Mouse (Mus musculus) kidney, embryonic 16.5 days (tissue): ENCODE results near the gene Gm10320. TPM values are rescaled to one million over a fixed set of nuclear protein-coding genes. Genes with fewer than 3 reads are reported as not detected.

Source experiments
- ATAC-seq: fragments of 200-750 bp; cut with Nextera tagmentation; 2 replicates; pipeline ENCODE4 v1.8.0; 2017; ENCODE audit warnings: moderate TSS enrichment; ENCODE audit not compliant: low FRiP score, low TSS enrichment
- H3K27ac ChIP-seq: fragments of 300-500 bp; sonication (generic); 2 replicates; pipeline ENCODE4 v1.5.1; 2014; ENCODE audit warnings: low read length
- H3K27me3 ChIP-seq: fragments of 300-500 bp; sonication (generic); 2 replicates; pipeline ENCODE4 v1.6.1; 2014; ENCODE audit warnings: low read length, control low read depth, mixed read lengths; ENCODE audit not compliant: insufficient read depth
- H3K36me3 ChIP-seq: fragments of 300-500 bp; sonication (generic); 2 replicates; pipeline ENCODE4 v1.6.1; 2014; ENCODE audit warnings: low read length, control low read depth, mixed read lengths; ENCODE audit not compliant: insufficient read depth
- H3K4me1 ChIP-seq: fragments of 300-500 bp; sonication (generic); 2 replicates; pipeline ENCODE4 v1.6.1; 2014; ENCODE audit warnings: low read length, control low read depth, mixed read lengths; ENCODE audit not compliant: insufficient read depth
- H3K4me2 ChIP-seq: fragments of 300-500 bp; sonication (generic); replicated peaks from 2 replicates; pipeline ENCODE4 v1.6.1; 2014; ENCODE audit warnings: low read depth, low read length
- H3K4me3 ChIP-seq: fragments of 300-500 bp; sonication (generic); 2 replicates; pipeline ENCODE4 v1.5.1; 2014; ENCODE audit warnings: mild to moderate bottlenecking, low read length
- H3K9ac ChIP-seq: fragments of 300-500 bp; sonication (generic); replicated peaks from 2 replicates; pipeline ENCODE4 v1.6.1; 2014; ENCODE audit warnings: low read length
- H3K9me3 ChIP-seq: fragments of 300-500 bp; sonication (generic); 2 replicates; pipeline ENCODE4 v1.6.1; 2016; ENCODE audit warnings: low read length, control low read depth
- WGBS: fragments of 180-500 bp; shearing (Covaris S2); extraction: QIAGEN DNeasy Blood & Tissue Kit; methylation state at CpG from one replicate; pipeline ENCODE4 v1.1.7; 2014; 5-methylcytosine and 5-hydroxymethylcytosine counted together
- polyA plus RNA-seq: library from polyadenylated mRNA; unstranded; fragments of >200 nt; fragmentation: Nextera tagmentation; extraction: Ambion mirVana; gene quantifications from 2 replicates; pipeline ENCODE4 v1.2.1, GENCODE M21; 2015

Gene Gm10320
- polyA plus RNA-seq, 1 experiment from 2014 or later, result 1.8 TPM

GRCm38 (mm10) chr13:98453146-98453545 lies 38.7 kb downstream of the Gm10320 start:
- H3K4me3 ChIP-seq, result no peak overlapping the region
- H3K36me3 ChIP-seq, result no peaks in the 10 kb centered on the region
- WGBS, result 58% methylated on average over 4 of the region's 4 CpGs
- no peaks in the 10 kb centered on the region for H3K27me3 ChIP-seq
- no peak overlapping the region for H3K4me2 ChIP-seq
- H3K9ac ChIP-seq, result no peak overlapping the region
- H3K9me3 ChIP-seq, result peaks cover 9% of the 10 kb centered on the region
- no peaks in the 10 kb centered on the region for H3K4me1 ChIP-seq
- H3K27ac ChIP-seq, result no peak overlapping the region
- no peak for ATAC-seq

- H3K36me3 ChIP-seq, result no peaks in the 10 kb centered on the region
Observed at GRCm38 (mm10) chr13:98448696-98449095, 43.1 kb downstream of the Gm10320 start.

GRCm38 (mm10) chr13:98447741-98448140 lies 44.1 kb downstream of the Gm10320 start:
- H3K9me3 ChIP-seq, result peaks cover 9% of the 10 kb centered on the region
- 90% methylated on average over 6 of the region's 6 CpGs for WGBS
- no peaks in the 10 kb centered on the region for H3K4me1 ChIP-seq
- no peak for ATAC-seq
- no peak overlapping the region for H3K27ac ChIP-seq
- H3K4me3 ChIP-seq, result no peak overlapping the region
- H3K4me2 ChIP-seq, result no peak overlapping the region
- H3K9ac ChIP-seq, result no peak overlapping the region
- H3K27me3 ChIP-seq, result no peaks in the 10 kb centered on the region
- H3K36me3 ChIP-seq, result no peaks in the 10 kb centered on the region

More at GRCm38 (mm10) chr13:98448696-98449095, 43.1 kb downstream of the Gm10320 start:
- Histone ChIP-seq H3K4me2 (no peak overlapping the region), H3K27ac (no peak overlapping the region), H3K4me3 (no peak overlapping the region), H3K27me3 (no peaks in the 10 kb centered on the region), H3K9ac (no peak overlapping the region), H3K9me3 (peaks cover 9% of the 10 kb centered on the region), H3K4me1 (no peaks in the 10 kb centered on the region)
- ATAC-seq, result no peak

DNA sequence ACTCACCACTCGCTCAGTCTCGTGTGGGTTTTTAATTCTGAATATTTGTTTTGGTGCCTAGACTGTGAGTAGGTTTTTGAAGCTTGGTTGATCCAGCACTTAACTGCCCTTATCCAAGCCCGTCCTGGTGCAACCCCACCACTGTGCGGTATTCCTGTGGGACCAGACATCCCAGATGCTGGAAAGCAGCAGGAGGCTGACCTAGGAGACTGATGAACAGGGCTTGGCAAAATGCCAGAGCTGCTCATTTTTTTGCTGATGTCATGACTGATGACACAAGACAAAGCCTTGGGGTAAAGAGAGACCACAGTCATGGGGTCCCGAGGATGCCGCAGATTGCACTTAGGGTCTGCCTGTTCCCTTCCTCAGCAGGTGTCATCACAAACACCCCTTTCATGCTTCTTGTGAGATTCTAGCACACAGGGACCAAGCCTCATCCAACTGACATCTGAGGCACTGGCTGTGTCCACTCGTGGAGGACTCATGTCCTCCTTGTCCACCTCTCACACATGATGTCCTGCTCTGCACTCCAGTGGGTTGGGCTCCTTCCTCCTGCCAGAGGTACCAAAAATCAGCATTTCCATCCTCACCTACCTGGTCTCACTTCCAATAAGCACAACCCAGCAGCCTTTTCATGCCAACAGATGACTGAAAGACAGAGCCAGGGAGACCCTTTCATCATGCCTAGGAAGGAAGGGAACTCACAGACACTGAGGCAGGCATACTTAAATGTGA lies 46.2 kb downstream of the Gm10320 start:
- no peak overlapping the region for H3K4me3 ChIP-seq
- 83% methylated on average over 7 of the region's 7 CpGs for WGBS
- no peaks in the 10 kb centered on the region for H3K36me3 ChIP-seq
- H3K4me1 ChIP-seq, result 0 out of 2 replicates have a peak, but pooled peaks cover 4% of the 10 kb centered on the region
- no peak overlapping the region for H3K9ac ChIP-seq
- H3K27ac ChIP-seq, result no peak overlapping the region
- no peak overlapping the region for H3K4me2 ChIP-seq
- ATAC-seq, result no peak
- H3K9me3 ChIP-seq, result 0 out of 2 replicates have a peak, but pooled peaks cover 3% of the 10 kb centered on the region
- no peaks in the 10 kb centered on the region for H3K27me3 ChIP-seq

DNA sequence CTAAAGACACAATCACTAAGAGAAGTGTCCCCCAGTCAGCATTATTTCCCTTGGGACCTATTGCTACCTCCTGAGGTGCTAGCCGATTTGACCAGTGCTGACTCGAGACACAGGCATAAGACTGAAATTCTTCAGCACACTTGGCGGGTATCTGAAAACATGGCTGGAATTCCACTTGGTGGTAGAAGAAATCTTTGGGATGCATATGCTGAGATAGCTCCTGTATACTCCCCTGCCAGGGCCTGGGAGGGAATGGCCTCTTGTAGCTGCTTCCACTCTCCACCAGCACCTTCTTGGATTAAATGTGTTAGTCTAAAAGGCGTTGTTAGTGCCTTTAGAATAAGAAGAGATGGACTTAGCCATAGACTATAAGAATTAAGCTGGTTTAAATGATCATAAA lies 50.8 kb downstream of the Gm10320 start:
- Histone ChIP-seq H3K9ac (no peak overlapping the region), H3K27me3 (no peaks in the 10 kb centered on the region), H3K4me1 (0 out of 2 replicates have a peak, but pooled peaks cover 11% of the 10 kb centered on the region), H3K36me3 (no peaks in the 10 kb centered on the region), H3K27ac (no peak overlapping the region), H3K4me3 (no peak overlapping the region), H3K4me2 (0 out of 2 replicates have a peak overlapping the region, but pooled peaks have one; percentile 23), H3K9me3 (0 out of 2 replicates have a peak, but pooled peaks cover 3% of the 10 kb centered on the region)
- 69% methylated on average over 4 of the region's 4 CpGs for WGBS
- no peak for ATAC-seq

DNA sequence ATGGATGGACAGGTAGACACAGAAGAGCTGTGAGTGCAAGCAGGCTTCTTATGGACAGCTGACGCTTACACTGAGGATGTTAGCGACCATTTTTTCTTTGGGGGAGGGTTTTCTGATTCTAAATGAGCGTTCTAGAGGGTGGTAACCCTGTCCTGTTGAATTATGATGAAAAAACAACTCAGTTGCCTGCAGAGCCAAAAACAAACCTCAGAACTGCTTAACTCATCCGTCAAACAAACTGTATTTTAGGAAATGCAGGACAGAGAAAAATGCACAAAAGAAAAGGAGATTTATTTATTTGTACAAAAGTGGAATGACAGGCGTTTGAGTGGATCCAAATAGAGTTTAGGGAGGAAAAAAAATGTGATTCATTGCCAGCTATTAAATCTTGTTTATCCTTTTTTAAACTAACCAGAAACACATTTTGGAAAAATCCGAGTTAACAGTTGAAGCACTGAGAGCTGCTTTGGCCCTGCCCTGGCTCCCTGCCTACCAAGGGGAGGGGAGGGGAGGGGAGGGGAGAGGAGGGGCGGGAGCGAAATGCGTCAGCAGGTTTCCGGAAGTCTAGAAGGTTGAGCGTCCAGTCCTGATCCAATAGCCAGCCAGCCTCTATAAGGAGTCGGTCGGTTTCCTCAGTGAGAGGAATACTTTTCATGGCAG lies 51.4 kb downstream of the Gm10320 start:
- Histone ChIP-seq H3K4me3 (no peak overlapping the region), H3K36me3 (no peaks in the 10 kb centered on the region), H3K4me2 (0 out of 2 replicates have a peak overlapping the region, but pooled peaks have one; percentile 23), H3K9me3 (0 out of 2 replicates have a peak, but pooled peaks cover 3% of the 10 kb centered on the region), H3K27me3 (no peaks in the 10 kb centered on the region), H3K9ac (no peak overlapping the region), H3K27ac (0 out of 2 replicates have a peak overlapping the region, but pooled peaks have one; percentile 7), H3K4me1 (0 out of 2 replicates have a peak, but pooled peaks cover 11% of the 10 kb centered on the region)
- WGBS, result 17% methylated on average over 13 of the region's 13 CpGs
- ATAC-seq, result peak; percentile 85

Other genes starting within 250 kb of the Gm10320 start
- gene Utp15, start 229.0 kb downstream of the Gm10320 start, polyA plus RNA-seq, result 36.8 and 38.4 TPM in 2 replicates
- 15.0 and 15.7 TPM in 2 replicates for gene Ankra2, start 228.9 kb downstream of the Gm10320 start, polyA plus RNA-seq
- not detected in 2 replicates for gene Gm21976, start 212.1 kb downstream of the Gm10320 start, polyA plus RNA-seq
- gene Btf3, start 175.0 kb downstream of the Gm10320 start, polyA plus RNA-seq, result 603 and 613 TPM in 2 replicates
- 2.5 and 3.1 TPM in 2 replicates for gene Foxd1, start 137.8 kb downstream of the Gm10320 start, polyA plus RNA-seq
- 41.1 and 44.3 TPM in 2 replicates for gene Tmem174, start 145.4 kb upstream of the Gm10320 start, polyA plus RNA-seq
- 9.0 and 10.5 TPM in 2 replicates for gene Tmem171, start 202.8 kb upstream of the Gm10320 start, polyA plus RNA-seq